Mouse (Mus musculus): ENCODE results near the gene Rag1.

Gene Rag1

GRCm38 (mm10) chr2:101652921-101653597 lies 3.8 kb upstream of the Rag1 start:
- no peak for TF ChIP-seq GATA4 (IDR thresholded peaks at IDR 0.05; ENCODE audit: insufficient replicate concordance, low read length)

GRCm38 (mm10) chr2:101652204-101652920 lies 3.1 kb upstream of the Rag1 start:
- TF ChIP-seq GATA4 (IDR thresholded peaks at IDR 0.05; ENCODE audit: insufficient replicate concordance, low read length), result no peak

- no peak for TF ChIP-seq GATA4 (IDR thresholded peaks at IDR 0.05; ENCODE audit: insufficient replicate concordance, low read length)
Measured at GRCm38 (mm10) chr2:101650446-101650845, 1.1 kb upstream of the Rag1 start.

DNA sequence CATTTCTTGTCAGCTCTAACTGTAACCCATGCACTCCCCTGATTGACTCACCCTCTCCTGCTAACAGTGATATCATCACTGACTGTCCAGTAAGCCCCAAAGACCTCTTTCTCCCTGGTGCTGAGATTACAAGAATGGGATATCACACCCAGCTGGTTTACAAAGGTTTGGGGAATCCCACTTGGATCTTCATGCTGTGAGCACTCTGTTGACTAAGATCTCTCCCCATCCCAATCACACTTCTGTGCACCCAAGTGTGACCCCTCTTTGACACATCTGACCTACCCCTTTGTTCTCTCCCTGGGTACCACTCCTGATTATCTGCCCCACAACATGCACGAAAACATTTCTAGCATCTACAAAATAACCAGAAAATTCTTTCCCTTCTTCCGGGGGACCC lies 940 bp downstream of the Rag1 start:
- no peak for TF ChIP-seq GATA4 (IDR thresholded peaks at IDR 0.05; ENCODE audit: insufficient replicate concordance, low read length)

GRCm38 (mm10) chr2:101645841-101646240 lies 3.5 kb downstream of the Rag1 start:
- TF ChIP-seq GATA4 (IDR thresholded peaks at IDR 0.05; ENCODE audit: insufficient replicate concordance, low read length), result no peak

DNA sequence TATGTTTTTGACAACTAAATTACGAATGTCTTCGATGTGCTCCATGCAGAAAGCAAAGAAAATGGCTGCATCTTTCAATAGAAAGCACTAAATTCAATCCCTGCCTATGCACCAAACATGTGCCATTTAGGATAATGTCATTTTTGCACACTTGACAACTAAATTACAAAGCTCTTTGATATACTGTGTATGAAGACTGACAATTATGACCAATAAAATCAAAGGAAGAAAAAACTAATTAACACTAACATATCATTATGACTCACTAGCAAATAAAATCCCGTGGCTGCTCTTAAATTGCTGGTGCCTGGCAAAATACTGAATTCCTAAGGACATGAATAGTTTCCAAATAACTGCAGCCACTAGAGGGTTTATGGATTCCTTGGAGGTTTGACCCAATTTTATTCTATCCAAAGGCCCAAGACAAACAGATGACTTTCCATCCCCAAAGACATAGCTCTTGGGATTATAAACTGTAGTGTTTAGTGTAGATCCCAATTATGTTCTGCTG lies 9.4 kb downstream of the Rag1 start:
- no peak for TF ChIP-seq GATA4 (IDR thresholded peaks at IDR 0.05; ENCODE audit: insufficient replicate concordance, low read length)

DNA sequence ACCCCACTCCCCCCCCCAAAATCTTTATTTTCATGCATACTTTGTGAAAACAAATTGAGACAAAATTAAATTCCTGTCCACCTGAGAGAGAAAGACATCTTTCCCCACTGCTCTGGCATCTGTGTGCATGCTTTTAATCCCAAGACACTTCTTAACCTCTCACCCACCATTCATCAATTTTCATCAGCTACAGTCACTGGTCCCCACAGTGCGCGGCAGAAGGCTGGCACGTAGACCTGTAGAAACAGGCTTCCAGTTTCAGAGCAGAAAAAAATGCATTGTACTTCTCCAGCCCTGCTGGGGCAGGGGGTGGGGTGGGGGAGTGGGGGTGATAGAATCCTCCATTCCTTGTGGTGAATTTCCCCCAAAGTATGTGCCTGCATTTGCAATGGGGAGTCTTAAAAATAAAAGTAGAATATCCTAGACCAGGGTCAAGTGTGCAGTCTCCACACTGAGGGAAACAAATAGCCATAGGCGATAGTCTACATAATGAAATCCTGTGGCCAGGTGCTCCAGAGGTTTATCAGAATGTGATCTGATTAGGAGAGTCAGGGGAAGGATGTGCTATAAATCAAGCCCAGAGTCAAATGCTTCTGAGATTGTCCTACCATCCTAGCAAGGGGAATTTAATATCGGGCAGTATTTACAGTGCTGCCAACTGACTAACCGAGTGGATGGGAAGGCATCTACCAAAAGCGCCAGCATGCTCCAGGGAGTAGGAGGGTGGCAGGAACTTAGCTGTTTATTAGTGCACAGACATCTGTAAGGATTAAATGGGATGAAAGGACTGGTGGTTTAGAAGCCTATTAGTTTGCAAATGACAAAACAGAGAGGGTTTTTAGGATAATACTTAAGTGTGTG lies 10.1 kb downstream of the Rag1 start:
- TF ChIP-seq GATA4 (IDR thresholded peaks at IDR 0.05; ENCODE audit: insufficient replicate concordance, low read length), result no peak

GRCm38 (mm10) chr2:101628297-101629236 lies 20.7 kb downstream of the Rag1 start:
- TF ChIP-seq GATA4 (IDR thresholded peaks at IDR 0.05; ENCODE audit: insufficient replicate concordance, low read length), result 0 out of 2 replicates have a peak, but pooled peaks have one; percentile 17

DNA sequence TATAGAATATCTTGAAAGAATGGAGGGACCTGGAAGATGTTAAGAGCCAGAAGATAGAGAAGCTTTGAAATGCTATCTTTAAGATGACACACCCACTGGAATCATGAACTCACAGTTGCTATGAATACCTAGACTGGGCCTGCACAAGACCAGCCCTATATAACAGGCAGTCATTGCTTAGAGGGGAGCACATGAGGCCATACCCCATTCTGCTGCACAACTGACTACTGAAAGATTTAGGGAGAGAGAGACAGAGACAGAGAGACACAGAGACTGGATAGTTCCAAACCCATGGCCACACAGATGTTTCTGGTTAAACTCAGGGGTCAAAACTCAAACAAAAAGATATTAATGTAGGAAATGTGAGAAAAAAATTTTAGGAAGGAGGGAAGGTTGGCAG lies 22.1 kb downstream of the Rag1 start:
- TF ChIP-seq GATA4 (IDR thresholded peaks at IDR 0.05; ENCODE audit: insufficient replicate concordance, low read length), result no peak

- TF ChIP-seq GATA4 (IDR thresholded peaks at IDR 0.05; ENCODE audit: insufficient replicate concordance, low read length), result no peak
Measured at GRCm38 (mm10) chr2:101624526-101624925, 24.8 kb downstream of the Rag1 start, which contains the start of gene Rag2. Gene Rag2 (plus strand): TSS chr2:101624718.

DNA sequence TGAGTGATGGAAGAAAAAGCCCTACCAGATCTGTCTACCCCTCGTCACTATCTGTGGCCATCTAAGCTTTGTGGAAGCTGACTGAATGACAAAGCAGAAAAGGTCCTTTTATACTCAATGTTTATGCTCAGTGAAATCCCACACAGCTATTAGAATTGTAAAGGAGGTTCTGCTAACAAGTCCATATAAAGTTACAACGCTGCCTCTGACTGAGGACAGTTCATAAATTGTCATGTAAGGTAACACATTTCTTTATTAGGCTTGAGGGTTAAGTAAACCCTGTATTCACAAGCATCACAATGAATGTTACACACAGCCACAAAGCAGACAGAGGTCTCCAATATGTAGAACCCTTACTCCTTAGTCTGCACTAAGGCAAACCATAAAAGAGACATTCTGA lies 25.3 kb downstream of the Rag1 start:
- no peak for TF ChIP-seq GATA4 (IDR thresholded peaks at IDR 0.05; ENCODE audit: insufficient replicate concordance, low read length)

DNA sequence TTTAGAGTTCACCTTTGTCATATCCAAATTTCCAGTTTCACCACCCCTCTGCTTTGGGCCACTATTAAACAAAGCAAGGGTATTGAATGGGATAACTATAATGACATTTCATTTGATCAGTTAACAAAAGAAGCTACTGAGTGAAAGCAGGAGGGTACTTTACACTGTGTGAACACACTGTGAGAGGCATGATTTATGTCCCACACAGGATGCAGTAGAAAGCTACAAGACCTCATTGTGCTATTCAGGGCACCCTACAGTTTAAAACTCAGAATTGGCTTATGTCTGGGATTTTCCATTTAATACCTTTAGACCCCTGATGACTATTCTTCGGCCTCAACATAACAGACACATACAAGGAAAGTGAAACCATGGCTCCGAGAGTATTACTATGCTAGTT lies 26.3 kb downstream of the Rag1 start:
- TF ChIP-seq GATA4 (IDR thresholded peaks at IDR 0.05; ENCODE audit: insufficient replicate concordance, low read length), result no peak

DNA sequence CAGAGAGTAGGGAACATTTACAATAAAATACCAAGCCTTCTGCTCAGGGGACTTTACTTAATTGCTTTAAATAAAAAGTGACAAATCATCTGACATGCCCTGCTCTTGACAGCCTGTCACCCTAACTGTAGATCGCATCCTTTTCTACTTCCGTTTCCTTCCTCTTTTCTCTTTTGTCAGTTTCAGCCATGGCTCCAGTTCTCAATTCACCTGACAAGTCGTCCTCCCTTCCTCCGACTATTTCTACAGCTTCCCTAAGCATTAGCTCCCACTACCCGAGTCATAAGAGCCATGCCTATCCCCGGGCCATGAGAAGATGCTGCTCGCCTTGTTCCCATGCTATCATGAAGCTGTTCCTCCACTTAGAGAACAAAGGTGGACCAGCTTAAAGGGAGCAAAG lies 27.7 kb downstream of the Rag1 start:
- TF ChIP-seq GATA4 (IDR thresholded peaks at IDR 0.05; ENCODE audit: insufficient replicate concordance, low read length), result no peak

GRCm38 (mm10) chr2:101620899-101621298 lies 28.4 kb downstream of the Rag1 start:
- no peak for TF ChIP-seq GATA4 (IDR thresholded peaks at IDR 0.05; ENCODE audit: insufficient replicate concordance, low read length)
